In genomic region chr5:63045751-63046150, GRCm38 (mm10) we compare ENCODE assay signal across 19 mouse cellular contexts.
"Had no signal": no experiment of that assay in that cellular context is flagged by ENCODE, and none has a peak within 500 bp of the region (broad histone marks: within the 10 kb centered on the region; RNA-seq: fewer than 3 reads in every experiment).

No protein-coding gene starts in this region.

- ATAC-seq: midbrain, embryonic 16.5 days had no signal

- H3K27me3 ChIP-seq: lung, embryonic 15.5 days; midbrain, embryonic 12.5 days; neural tube, embryonic 13.5 days; neural tube, embryonic 15.5 days; stomach, embryonic 15.5 days had no signal

- H3K27ac ChIP-seq: lung, embryonic 15.5 days; midbrain, embryonic 10.5 days; midbrain, embryonic 12.5 days; neural tube, embryonic 13.5 days; neural tube, embryonic 15.5 days; stomach, embryonic 15.5 days; stomach, postnatal 0 days had no signal

- H3K4me2 ChIP-seq: lung, embryonic 15.5 days; midbrain, embryonic 12.5 days; neural tube, embryonic 13.5 days; neural tube, embryonic 15.5 days; stomach, embryonic 15.5 days had no signal

- H3K4me3 ChIP-seq: lung, embryonic 15.5 days; midbrain, embryonic 10.5 days; midbrain, embryonic 12.5 days; myocyte; neural tube, embryonic 13.5 days; neural tube, embryonic 15.5 days; stomach, embryonic 15.5 days had no signal

- H3K36me3 ChIP-seq: lung, embryonic 15.5 days; midbrain, embryonic 10.5 days; midbrain, embryonic 12.5 days; neural tube, embryonic 13.5 days; neural tube, embryonic 15.5 days; stomach, embryonic 15.5 days had no signal

- DNase-seq: lung, adult 18-20 months; lung, postnatal 10 days; lung, postnatal 4 days; midbrain, embryonic 14.5 days; retina, postnatal 1 day; right cerebral cortex, adult 18-20 months; right cerebral cortex, postnatal 14 days; thymus, adult 2 months; thymus, postnatal 25 days; thymus, postnatal 4 days had no signal

- H3K9ac ChIP-seq: lung, embryonic 15.5 days; midbrain, embryonic 12.5 days; neural tube, embryonic 13.5 days; neural tube, embryonic 15.5 days; stomach, embryonic 15.5 days had no signal

- H3K9me3 ChIP-seq: lung, embryonic 15.5 days; midbrain, embryonic 10.5 days; midbrain, embryonic 12.5 days; neural tube, embryonic 13.5 days; neural tube, embryonic 15.5 days; stomach, embryonic 15.5 days had no signal

- H3K4me1 ChIP-seq: lung, embryonic 15.5 days; midbrain, embryonic 10.5 days; midbrain, embryonic 12.5 days; neural tube, embryonic 13.5 days; neural tube, embryonic 15.5 days; stomach, embryonic 15.5 days had no signal
